Mouse (Mus musculus) large intestine, adult 2 months (tissue): ENCODE measurements around the gene Lysmd1. TPM values are rescaled to one million over a fixed set of nuclear protein-coding genes. Genes with fewer than 3 reads are reported as not detected.

ENCODE experiments used
- DNase-seq: peaks from one replicate; pipeline ENCODE4 v3.0.0-alpha.2; 2012; ENCODE audit warnings: low read depth, low spot score
- WGBS: fragments of 180-500 bp; shearing (Covaris S2); methylation state at CpG from one replicate; pipeline ENCODE4 v1.1.7; 2018; 5-methylcytosine and 5-hydroxymethylcytosine counted together
- polyA plus RNA-seq: library from polyadenylated mRNA; depleted of rRNA; stranded (reverse); fragments of >200 nt; gene quantifications from 2 replicates; pipeline ENCODE4 v1.2.3, GENCODE M21; 2012

The Lysmd1 gene
- polyA plus RNA-seq, 1 experiment = 7.7 TPM

GRCm38 (mm10) chr3:95135023-95135422 is 1.1 kb downstream of the Lysmd1 start:
- 6% methylated on average over 6 of the region's 6 CpGs for WGBS
- DNase-seq = no peak

- 80% methylated on average over 7 of the region's 7 CpGs for WGBS
- no peak for DNase-seq
Observed at GRCm38 (mm10) chr3:95135433-95136052, 1.7 kb downstream of the Lysmd1 start.

- DNase-seq = no peak
- WGBS = 78% methylated on average over 3 of the region's 3 CpGs
Observed at GRCm38 (mm10) chr3:95136336-95136735, 2.4 kb downstream of the Lysmd1 start.

- WGBS = 74% methylated on average over 25 of the region's 25 CpGs
- DNase-seq = no peak
Observed at GRCm38 (mm10) chr3:95139586-95140288, 5.8 kb downstream of the Lysmd1 start.

GRCm38 (mm10) chr3:95140289-95140595 is 6.4 kb downstream of the Lysmd1 start:
- 82% methylated on average over 18 of the region's 18 CpGs for WGBS

GRCm38 (mm10) chr3:95140795-95141194 is 6.9 kb downstream of the Lysmd1 start:
- no peak for DNase-seq
- WGBS = 89% methylated on average over 6 of the region's 6 CpGs

More at GRCm38 (mm10) chr3:95140289-95140595, 6.4 kb downstream of the Lysmd1 start:
- DNase-seq = no peak

GRCm38 (mm10) chr3:95141474-95141873 is 7.6 kb downstream of the Lysmd1 start:
- WGBS = 83% methylated on average over 9 of the region's 9 CpGs
- no peak for DNase-seq

GRCm38 (mm10) chr3:95141952-95142616 is 8.2 kb downstream of the Lysmd1 start, which contains the start of gene Tnfaip8l2:
Gene Tnfaip8l2, minus strand, starts transcription at chr3:95142360.
- DNase-seq = no peak
- 71% methylated on average over 10 of the region's 10 CpGs for WGBS

- DNase-seq = no peak
- 8% methylated on average over 5 of the region's 5 CpGs for WGBS
Observed at GRCm38 (mm10) chr3:95142617-95143011, 8.7 kb downstream of the Lysmd1 start.

GRCm38 (mm10) chr3:95147924-95148323 is 14.0 kb downstream of the Lysmd1 start:
- no peak for DNase-seq
- 72% methylated on average over 3 of the region's 3 CpGs for WGBS

- WGBS = 40% methylated on average over 4 of the region's 4 CpGs
- no peak for DNase-seq
Observed at GRCm38 (mm10) chr3:95153874-95154273, 20.0 kb downstream of the Lysmd1 start.

GRCm38 (mm10) chr3:95159511-95159986 is 25.7 kb downstream of the Lysmd1 start:
- 30% methylated on average over 8 of the region's 8 CpGs for WGBS
- DNase-seq = no peak

- DNase-seq = peak; percentile 64
- under 1% methylated on average over 66 of the region's 66 CpGs for whole genome bisulfite sequencing
Observed at GRCm38 (mm10) chr3:95159987-95160963, 26.4 kb downstream of the Lysmd1 start, which contains the start of gene Sema6c. Gene Sema6c, plus strand, starts transcription at chr3:95160457.

- DNase-seq = no peak
- WGBS = 8% methylated on average over 30 of the region's 30 CpGs
Observed at GRCm38 (mm10) chr3:95161041-95161551, 27.2 kb downstream of the Lysmd1 start.

- DNase-seq = no peak
- WGBS = 30% methylated on average over 9 of the region's 9 CpGs
Observed at GRCm38 (mm10) chr3:95161618-95162344, 27.9 kb downstream of the Lysmd1 start.

GRCm38 (mm10) chr3:95162345-95162628 is 28.4 kb downstream of the Lysmd1 start:
- DNase-seq = no peak
- 37% methylated on average over 2 of the region's 2 CpGs for WGBS

GRCm38 (mm10) chr3:95163419-95164255 is 29.7 kb downstream of the Lysmd1 start:
- no peak for DNase-seq
- 69% methylated on average over 11 of the region's 11 CpGs for WGBS

- DNase-seq = no peak
- WGBS = 91% methylated on average over 5 of the region's 5 CpGs
Observed at GRCm38 (mm10) chr3:95164256-95164550, 30.3 kb downstream of the Lysmd1 start.
